Mouse (Mus musculus) MEL (cell line): ENCODE measurements at regions not wholly inside any gene's neighbourhood (a gene's known extent, or its start where the extent isn't known, plus 50 kb on each side); places are given as distances from the start of the nearest gene placed in this dataset.

Source experiments
- DNase-seq: peaks from one replicate; pipeline ENCODE4 v3.0.0; 2011; ENCODE audit warnings: low read depth, low spot score
- H3K27ac ChIP-seq: 2 replicates; pipeline ENCODE4 v1.5.1; 2012; ENCODE audit warnings: low read depth, mild to moderate bottlenecking, control low read depth, low read length, moderate library complexity; ENCODE audit not compliant: control insufficient read depth
- H3K27me3 ChIP-seq, 2 experiments: fragments of 150-350 bp in 1 of 2; sonication (generic) in 1 of 2; 2 replicates each; pipeline ENCODE4 v1.6.1; 2012; ENCODE audit warnings: low read length in 2 of 2, mild to moderate bottlenecking in 2 of 2, improper control_type of control experiment in 1 of 2, moderate library complexity in 1 of 2; ENCODE audit not compliant: insufficient read depth in 2 of 2, control insufficient read depth in 1 of 2
- H3K36me3 ChIP-seq, 2 experiments: 2 replicates each; pipeline ENCODE4 v1.6.1; 2012 to 2014; ENCODE audit warnings: low read length in 2 of 2, improper control_type of control experiment in 1 of 2, inconsistent platforms in 1 of 2, mild to moderate bottlenecking in 1 of 2; ENCODE audit not compliant: insufficient read depth in 2 of 2, control insufficient read depth in 1 of 2
- H3K4me1 ChIP-seq, 2 experiments: fragments of 150-350 bp in 1 of 2; sonication (generic) in 1 of 2; 2 replicates each; pipeline ENCODE4 v1.6.1; 2012; ENCODE audit warnings: low read length in 2 of 2, improper control_type of control experiment in 1 of 2, mild to moderate bottlenecking in 1 of 2; ENCODE audit not compliant: insufficient read depth in 2 of 2, control insufficient read depth in 1 of 2
- H3K4me3 ChIP-seq, 2 experiments: fragments of 150-350 bp in 1 of 2; sonication (generic) in 1 of 2; 2 replicates each; pipeline ENCODE4 v1.5.1; 2012; ENCODE audit warnings: low read depth in 2 of 2, low read length in 2 of 2, mild to moderate bottlenecking in 2 of 2, moderate library complexity in 2 of 2, control low read depth in 1 of 2, improper control_type of control experiment in 1 of 2; ENCODE audit not compliant: control insufficient read depth in 1 of 2, insufficient read depth in 1 of 2
- H3K79me2 ChIP-seq: 2 replicates; pipeline ENCODE4 v1.6.1; 2012; ENCODE audit warnings: mild to moderate bottlenecking, low read length, moderate library complexity; ENCODE audit not compliant: control insufficient read depth, poor library complexity, insufficient read depth
- H3K9ac ChIP-seq: 2 replicates; pipeline ENCODE4 v1.6.1; 2012; ENCODE audit warnings: low read depth, mild to moderate bottlenecking, control low read depth, low read length, moderate library complexity; ENCODE audit not compliant: control insufficient read depth, poor library complexity, severe bottlenecking
- H3K9me3 ChIP-seq: fragments of 150-350 bp; sonication (generic); replicated peaks from 2 replicates; pipeline ENCODE4 v1.6.1; 2012; ENCODE audit warnings: mild to moderate bottlenecking, low read length, improper control_type of control experiment, moderate library complexity; ENCODE audit not compliant: insufficient read depth
- BHLHE40 ChIP-seq: IDR thresholded peaks from 2 replicates; pipeline ENCODE4 v1.6.1; 2012; ENCODE audit warnings: low read depth, mild to moderate bottlenecking, inconsistent platforms, low read length, improper control_type of control experiment, borderline replicate concordance
- CHD1 ChIP-seq: IDR thresholded peaks from 2 replicates; pipeline ENCODE4 v1.6.1; 2012; ENCODE audit warnings: low read depth, mild to moderate bottlenecking, inconsistent platforms, low read length, improper control_type of control experiment
- CHD2 ChIP-seq: IDR thresholded peaks from 2 replicates; pipeline ENCODE4 v1.6.1; 2011; ENCODE audit warnings: low read length, improper control_type of control experiment
- CTCF ChIP-seq, 3 experiments: IDR thresholded peaks in 2 of 3; conservative IDR thresholded peaks in 1 of 3; 2 replicates each; pipeline ENCODE4 v1.5.1; 2011 to 2012; ENCODE audit warnings: low read length in 3 of 3, low read depth in 2 of 3, mild to moderate bottlenecking in 2 of 3, improper control_type of control experiment in 1 of 3, inconsistent platforms in 1 of 3, mixed read lengths in 1 of 3, moderate library complexity in 1 of 3; ENCODE audit not compliant: control insufficient read depth in 1 of 3, insufficient read depth in 1 of 3, poor library complexity in 1 of 3, severe bottlenecking in 1 of 3
- E2F4 ChIP-seq: IDR thresholded peaks from 2 replicates; pipeline ENCODE4 v1.6.1; 2011; ENCODE audit warnings: low read depth, low read length, improper control_type of control experiment, borderline replicate concordance
- ELF1 ChIP-seq: IDR thresholded peaks from 2 replicates; pipeline ENCODE4 v1.6.1; 2014; ENCODE audit warnings: low read depth, mild to moderate bottlenecking, inconsistent platforms, low read length, improper control_type of control experiment, moderate library complexity
- EP300 ChIP-seq, 2 experiments: IDR thresholded peaks; 2 replicates each; pipeline ENCODE4 v1.6.1; 2011; ENCODE audit warnings: improper control_type of control experiment in 2 of 2, low read length in 2 of 2, low read depth in 1 of 2, mild to moderate bottlenecking in 1 of 2
- ETS1 ChIP-seq: IDR thresholded peaks from 2 replicates; pipeline ENCODE4 v1.6.1; 2012; ENCODE audit warnings: low read depth, mild to moderate bottlenecking, inconsistent platforms, low read length, improper control_type of control experiment, moderate library complexity
- GABPA ChIP-seq: IDR thresholded peaks from 2 replicates; pipeline ENCODE4 v1.6.1; 2012; ENCODE audit warnings: low read depth, mild to moderate bottlenecking, inconsistent platforms, low read length, improper control_type of control experiment, moderate library complexity
- GATA1 ChIP-seq: IDR thresholded peaks from 2 replicates; pipeline ENCODE4 v1.6.1; 2011; ENCODE audit warnings: low read depth, low read length, improper control_type of control experiment
- HCFC1 ChIP-seq: IDR thresholded peaks from 2 replicates; pipeline ENCODE4 v1.6.1; 2012; ENCODE audit warnings: low read depth, mild to moderate bottlenecking, inconsistent platforms, low read length, improper control_type of control experiment, moderate library complexity
- JUND ChIP-seq: IDR thresholded peaks from 2 replicates; pipeline ENCODE4 v1.6.1; 2011; ENCODE audit warnings: low read depth, mild to moderate bottlenecking, improper control_type of control experiment, low read length
- KAT2A ChIP-seq: conservative IDR thresholded peaks from 2 replicates; pipeline ENCODE4 v1.6.1; 2012; ENCODE audit warnings: low read depth, low read length, improper control_type of control experiment, inconsistent platforms
- MAFK ChIP-seq: IDR thresholded peaks from 2 replicates; pipeline ENCODE4 v1.6.1; 2011; ENCODE audit warnings: low read depth, mild to moderate bottlenecking, low read length, improper control_type of control experiment, borderline replicate concordance
- MAX ChIP-seq: IDR thresholded peaks from 2 replicates; pipeline ENCODE4 v1.6.1; 2011; ENCODE audit warnings: low read length, improper control_type of control experiment
- MAZ ChIP-seq: IDR thresholded peaks from 2 replicates; pipeline ENCODE4 v1.6.1; 2012; ENCODE audit warnings: low read depth, mild to moderate bottlenecking, inconsistent platforms, low read length, improper control_type of control experiment
- MEF2A ChIP-seq: IDR thresholded peaks from 2 replicates; pipeline ENCODE4 v1.6.1; 2014; ENCODE audit warnings: low read depth, mild to moderate bottlenecking, inconsistent platforms, low read length, improper control_type of control experiment; ENCODE audit not compliant: poor library complexity, insufficient replicate concordance, severe bottlenecking; ENCODE audit errors: extremely low read depth
- MXI1 ChIP-seq: IDR thresholded peaks from 2 replicates; pipeline ENCODE4 v1.6.1; 2011; ENCODE audit warnings: mild to moderate bottlenecking, low read depth, low read length, improper control_type of control experiment
- MYB ChIP-seq: IDR thresholded peaks from 2 replicates; pipeline ENCODE4 v1.6.1; 2011; ENCODE audit warnings: mild to moderate bottlenecking, low read depth, low read length, improper control_type of control experiment
- MYC ChIP-seq: IDR thresholded peaks from 2 replicates; pipeline ENCODE4 v1.6.1; 2011; ENCODE audit warnings: low read depth, mild to moderate bottlenecking, low read length, improper control_type of control experiment, moderate library complexity
- NELFE ChIP-seq: IDR thresholded peaks from 2 replicates; pipeline ENCODE4 v1.6.1; 2011; ENCODE audit warnings: low read depth, low read length, improper control_type of control experiment
- NRF1 ChIP-seq: IDR thresholded peaks from 2 replicates; pipeline ENCODE4 v1.6.1; 2014; ENCODE audit warnings: low read depth, mild to moderate bottlenecking, inconsistent platforms, low read length, improper control_type of control experiment, moderate library complexity; ENCODE audit not compliant: poor library complexity, insufficient read depth, severe bottlenecking
- POLR2A ChIP-seq, 2 experiments: IDR thresholded peaks; 2 replicates each; pipeline ENCODE4 v1.6.1; 2011 to 2012; ENCODE audit warnings: low read length in 2 of 2, mild to moderate bottlenecking in 2 of 2, control low read depth in 1 of 2, improper control_type of control experiment in 1 of 2, low read depth in 1 of 2, moderate library complexity in 1 of 2; ENCODE audit not compliant: control insufficient read depth in 1 of 2, insufficient read depth in 1 of 2, poor library complexity in 1 of 2
- POLR2AphosphoS2 ChIP-seq: IDR thresholded peaks from 2 replicates; pipeline ENCODE4 v1.6.1; 2011; ENCODE audit warnings: low read length, improper control_type of control experiment
- POLR2AphosphoS5 ChIP-seq: IDR thresholded peaks from 2 replicates; pipeline ENCODE4 v1.6.1; 2012; ENCODE audit warnings: low read depth, borderline replicate concordance, mild to moderate bottlenecking, inconsistent platforms, low read length, moderate library complexity, mixed read lengths
- RAD21 ChIP-seq: IDR thresholded peaks from 2 replicates; pipeline ENCODE4 v1.6.1; 2011; ENCODE audit warnings: mild to moderate bottlenecking, low read depth, low read length, improper control_type of control experiment
- RCOR1 ChIP-seq: IDR thresholded peaks from 2 replicates; pipeline ENCODE4 v1.6.1; 2012; ENCODE audit warnings: low read depth, mild to moderate bottlenecking, inconsistent platforms, low read length, improper control_type of control experiment
- SIN3A ChIP-seq: IDR thresholded peaks from 2 replicates; pipeline ENCODE4 v1.6.1; 2012; ENCODE audit warnings: low read length, improper control_type of control experiment, inconsistent platforms
- SMC3 ChIP-seq: IDR thresholded peaks from 2 replicates; pipeline ENCODE4 v1.6.1; 2011; ENCODE audit warnings: low read depth, low read length, improper control_type of control experiment
- TAL1 ChIP-seq: IDR thresholded peaks from 2 replicates; pipeline ENCODE4 v1.6.1; 2012; ENCODE audit warnings: mild to moderate bottlenecking, inconsistent platforms, low read length, moderate library complexity, mixed read lengths
- TBP ChIP-seq: IDR thresholded peaks from 2 replicates; pipeline ENCODE4 v1.8.0; 2011; ENCODE audit warnings: low read depth, low read length, improper control_type of control experiment
- UBTF ChIP-seq: IDR thresholded peaks from 2 replicates; pipeline ENCODE4 v1.6.1; 2012; ENCODE audit warnings: low read depth, mild to moderate bottlenecking, inconsistent platforms, low read length, improper control_type of control experiment, moderate library complexity, borderline replicate concordance; ENCODE audit not compliant: insufficient read depth
- USF1 ChIP-seq: IDR thresholded peaks from 2 replicates; pipeline ENCODE4 v1.6.1; 2014; ENCODE audit warnings: low read depth, mild to moderate bottlenecking, inconsistent platforms, low read length, improper control_type of control experiment, moderate library complexity
- USF2 ChIP-seq, 2 experiments: IDR thresholded peaks; 2 replicates each; pipeline ENCODE4 v1.6.1; 2011 to 2012; ENCODE audit warnings: improper control_type of control experiment in 2 of 2, low read length in 2 of 2, borderline replicate concordance in 1 of 2, inconsistent platforms in 1 of 2, low read depth in 1 of 2, mild to moderate bottlenecking in 1 of 2; ENCODE audit not compliant: insufficient read depth in 1 of 2
- ZC3H11A ChIP-seq: IDR thresholded peaks from 2 replicates; pipeline ENCODE4 v1.6.1; 2012; ENCODE audit warnings: low read depth, mild to moderate bottlenecking, inconsistent platforms, low read length, improper control_type of control experiment
- ZMIZ1 ChIP-seq: IDR thresholded peaks from 2 replicates; pipeline ENCODE4 v1.6.1; 2012; ENCODE audit warnings: low read depth, mild to moderate bottlenecking, inconsistent platforms, low read length, improper control_type of control experiment, moderate library complexity
- ZNF384 ChIP-seq: IDR thresholded peaks from 2 replicates; pipeline ENCODE4 v1.6.1; 2012; ENCODE audit warnings: low read depth, mild to moderate bottlenecking, inconsistent platforms, low read length, improper control_type of control experiment

- peaks cover 0 to 37% of the 10 kb centered on the region in 2 experiments; a peak in 2 of 4 replicates for H3K36me3 ChIP-seq
- H3K9me3 ChIP-seq = no peaks in the 10 kb centered on the region
- peaks cover 27 to 28% of the 10 kb centered on the region in 2 experiments for H3K4me1 ChIP-seq
- H3K27ac ChIP-seq = peak overlapping the region; percentile 97
- H3K27me3 ChIP-seq = no peaks in the 10 kb centered on the region
- peak overlapping the region; percentile 51 for H3K9ac ChIP-seq
- peak overlapping the region; percentile 19 to 20; a peak in 3 of 4 replicates for H3K4me3 ChIP-seq
- peak; percentile 94 for DNase-seq
- H3K79me2 ChIP-seq = no peaks in the 10 kb centered on the region
- TF ChIP-seq SIN3A = peak; percentile 89
- peak; percentile 80 for TF ChIP-seq RCOR1
- TF ChIP-seq MAX = peak; percentile 61; the same call in 1 of the 2 replicates
- no peak for TF ChIP-seq USF1
- TF ChIP-seq GABPA = no peak
- TF ChIP-seq TBP = no peak
- no peak for TF ChIP-seq NELFE
- TF ChIP-seq HCFC1 = 0 out of 2 replicates have a peak, but pooled peaks have one; percentile 42
- peak; percentile 98 to 99 for TF ChIP-seq EP300 (IDR thresholded peaks at IDR 0.05; ENCODE audit: low read depth in 1 of 2, low read length in 2 of 2)
- TF ChIP-seq GATA1 = peak; percentile 98
- TF ChIP-seq POLR2A (IDR thresholded peaks at IDR 0.05; ENCODE audit: control insufficient read depth in 1 of 2, insufficient read depth in 1 of 2, low read depth in 1 of 2, low read length in 2 of 2, poor library complexity in 1 of 2) = 0 out of 4 replicates have a peak, but pooled peaks of 1 of the 2 experiments have one; percentile 29
- peak; percentile 66; the same call in 1 of the 2 replicates for TF ChIP-seq JUND
- TF ChIP-seq ZC3H11A = no peak
- no peak for TF ChIP-seq POLR2AphosphoS5
- no peak for TF ChIP-seq SMC3
- peak; percentile 55; the same call in 1 of the 2 replicates for TF ChIP-seq MEF2A
- peak; percentile 86 for TF ChIP-seq MAZ
- TF ChIP-seq RAD21 = no peak
- peak; percentile 67 for TF ChIP-seq CHD2
- TF ChIP-seq KAT2A = no peak
- TF ChIP-seq UBTF = no peak
- TF ChIP-seq MYB = peak; percentile 91
- 0 out of 2 replicates have a peak, but pooled peaks have one; percentile 41 for TF ChIP-seq ZMIZ1
- TF ChIP-seq ZNF384 = no peak
- no peak for TF ChIP-seq ELF1
- TF ChIP-seq CTCF (IDR thresholded peaks at IDR 0.05 in 2 of 3, conservative IDR thresholded peaks at IDR 0.05 in 1 of 3; ENCODE audit: control insufficient read depth in 1 of 3, insufficient read depth in 1 of 3, low read depth in 2 of 3, low read length in 3 of 3, poor library complexity in 1 of 3, severe bottlenecking in 1 of 3) = no peak
- TF ChIP-seq BHLHE40 = peak; percentile 53
- no peak for TF ChIP-seq NRF1
- TF ChIP-seq MYC = peak; percentile 74; the same call in 1 of the 2 replicates
- peak; percentile 90 for TF ChIP-seq ETS1
- TF ChIP-seq MAFK = peak; percentile 68; the same call in 1 of the 2 replicates
- TF ChIP-seq POLR2AphosphoS2 = peak; percentile 35; the same call in 1 of the 2 replicates
- no peak for TF ChIP-seq E2F4
- TF ChIP-seq CHD1 = no peak
- TF ChIP-seq MXI1 = peak; percentile 84
- TF ChIP-seq TAL1 = peak; percentile 99
- no peak for TF ChIP-seq USF2 (IDR thresholded peaks at IDR 0.05; ENCODE audit: borderline replicate concordance in 1 of 2, insufficient read depth in 1 of 2, low read depth in 1 of 2, low read length in 2 of 2)
These were observed 234.7 kb downstream of the Fam49a start for GRCm38 (mm10) chr12:12496593-12497141.
